Mouse (Mus musculus): ENCODE measurements at regions not wholly inside any gene's neighbourhood (a gene's known extent, or its start where the extent isn't known, plus 50 kb on each side); places are given as distances from the start of the nearest gene placed in this dataset.
A peak's percentile ranks its signal among the peaks of the same experiment; 100 is the strongest.

DNA sequence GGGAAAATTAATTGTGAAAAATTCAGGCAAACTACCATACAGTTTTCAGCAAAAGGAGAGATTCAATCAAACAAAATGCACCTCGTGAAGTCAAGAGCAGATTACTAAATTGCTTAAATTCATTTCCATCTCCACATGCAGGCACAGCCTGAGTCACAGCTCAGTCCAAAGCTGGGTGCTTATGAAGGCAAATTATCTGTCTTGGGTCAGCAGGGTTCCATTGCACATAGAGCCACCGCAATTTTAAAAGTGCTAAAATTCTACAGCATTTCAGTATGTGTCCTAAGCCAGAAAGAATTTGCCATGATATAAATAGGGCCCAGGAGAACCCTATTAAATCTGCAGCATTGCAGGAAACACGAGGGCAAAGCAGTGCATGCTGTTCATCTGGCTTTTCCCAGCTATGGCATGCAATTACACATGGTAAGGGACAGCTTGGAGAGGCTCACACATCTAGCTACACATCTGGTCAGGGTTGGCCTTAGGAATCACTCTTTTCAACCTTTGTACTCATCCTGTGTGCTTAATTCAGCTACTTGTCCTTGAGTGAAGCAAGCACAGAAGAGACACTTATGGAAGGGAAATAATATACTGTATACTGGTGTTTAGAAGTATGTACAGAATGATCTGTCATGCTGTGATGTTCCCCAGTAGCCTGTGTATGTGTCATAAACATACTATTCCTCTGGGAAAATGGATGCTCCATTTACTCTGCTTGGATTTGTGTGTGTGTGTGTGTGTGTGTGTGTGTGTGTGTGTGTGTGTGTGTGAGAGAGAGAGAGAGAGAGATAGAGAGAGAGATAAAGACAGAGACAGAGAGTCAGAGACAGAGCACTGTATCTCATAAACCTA is 271.0 kb upstream of the Myo3a start:
- WGBS = 62% methylated on average over 3 of the region's 3 CpGs
- ATAC-seq (ENCODE audit: insufficient number of reproducible peaks, low FRiP score, low TSS enrichment, low read depth) = no peak
- H3K27me3 ChIP-seq = no peaks in the 10 kb centered on the region

DNA sequence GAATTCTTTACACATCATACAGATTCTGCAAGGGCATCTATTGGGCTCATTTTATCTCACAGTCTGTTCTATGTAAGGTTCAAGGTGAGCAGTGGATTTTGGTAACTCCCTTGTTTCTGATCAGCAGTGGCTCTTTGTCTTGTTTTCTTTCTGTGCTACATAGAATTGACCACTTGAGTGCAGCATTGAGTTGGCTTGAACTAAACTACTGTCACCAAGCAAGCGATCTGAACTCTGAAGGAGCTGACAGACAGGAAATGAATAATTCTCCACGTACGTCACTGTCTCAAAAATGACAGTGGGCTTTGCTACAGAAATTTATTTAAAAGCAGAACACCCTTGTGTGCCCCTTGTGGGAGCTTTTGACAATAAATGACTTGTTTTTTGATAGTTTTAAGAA is 268.9 kb upstream of the Myo3a start:
- Histone ChIP-seq H3K4me2 (replicated peaks) (peak overlapping the region; percentile 19; the same call in 1 of the 2 replicates), H3K4me3 (replicated peaks) (0 out of 2 replicates have a peak overlapping the region, but pooled peaks have one; percentile 17), H3K27me3 (no peaks in the 10 kb centered on the region), H3K4me1 (no peaks in the 10 kb centered on the region), H3K27ac (replicated peaks) (no peak overlapping the region), H3K36me3 (no peaks in the 10 kb centered on the region), H3K9ac (no peak overlapping the region), H3K9me3 (replicated peaks) (no peaks in the 10 kb centered on the region)
- 0% methylated on average over 3 of the region's 3 CpGs for WGBS
- ATAC-seq (ENCODE audit: insufficient number of reproducible peaks, low FRiP score, low TSS enrichment, low read depth) = no peak

More for the DNA sequence above, 271.0 kb upstream of the Myo3a start:
- H3K27ac ChIP-seq (replicated peaks) = no peak overlapping the region
- no peaks in the 10 kb centered on the region for H3K36me3 ChIP-seq
- H3K9ac ChIP-seq = no peak overlapping the region
- no peak overlapping the region for H3K4me3 ChIP-seq (replicated peaks)
- no peaks in the 10 kb centered on the region for H3K9me3 ChIP-seq (replicated peaks)
- H3K4me1 ChIP-seq = no peaks in the 10 kb centered on the region
- H3K4me2 ChIP-seq (replicated peaks) = no peak overlapping the region

- no peak for ATAC-seq (ENCODE audit: insufficient number of reproducible peaks, low FRiP score, low TSS enrichment, low read depth)
- 53% methylated on average over 3 of the region's 3 CpGs for WGBS
Observed at GRCm38 (mm10) chr2:21958802-21959201, 268.5 kb upstream of the Myo3a start.

DNA sequence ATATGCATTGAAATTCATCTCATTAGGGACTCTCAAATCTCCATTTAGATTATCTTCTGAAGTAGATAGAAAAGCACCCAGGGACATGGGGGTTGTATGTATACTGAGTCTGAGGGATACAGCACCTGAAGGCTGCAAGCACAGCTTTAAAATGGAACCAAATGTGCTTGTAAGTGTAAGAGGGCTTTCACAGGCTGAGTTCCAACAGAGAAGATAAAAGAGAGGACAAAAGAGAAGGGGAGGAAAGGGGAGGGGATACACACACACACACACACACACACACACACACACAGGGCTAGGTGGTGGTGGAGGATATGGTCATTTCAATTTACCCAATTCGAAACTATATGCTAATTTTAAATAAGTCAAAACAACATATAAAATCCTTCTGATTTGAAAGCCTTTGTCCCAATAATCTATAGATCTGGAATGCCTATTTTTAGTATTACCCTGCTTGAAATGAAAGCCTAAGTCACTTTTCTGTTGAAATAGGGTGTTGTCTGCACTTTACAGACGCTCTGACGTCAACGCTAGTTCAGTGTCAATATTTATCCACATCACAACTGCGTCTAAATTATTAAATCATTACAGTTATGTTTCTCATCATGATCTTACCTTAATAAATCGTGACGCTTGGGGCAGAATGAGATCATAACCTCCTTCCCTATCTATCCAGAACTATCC is 263.8 kb upstream of the Myo3a start:
- Histone ChIP-seq H3K9me3 (replicated peaks) (no peaks in the 10 kb centered on the region), H3K4me2 (replicated peaks) (no peak overlapping the region), H3K9ac (no peak overlapping the region), H3K4me1 (peaks cover 5% of the 10 kb centered on the region), H3K27ac (replicated peaks) (no peak overlapping the region), H3K36me3 (no peaks in the 10 kb centered on the region), H3K4me3 (replicated peaks) (no peak overlapping the region), H3K27me3 (no peaks in the 10 kb centered on the region)
- 11% methylated on average over 7 of the region's 7 CpGs for WGBS
- no peak for ATAC-seq (ENCODE audit: insufficient number of reproducible peaks, low FRiP score, low TSS enrichment, low read depth)

More at GRCm38 (mm10) chr2:21958802-21959201, 268.5 kb upstream of the Myo3a start:
- Histone ChIP-seq H3K9ac (no peak overlapping the region), H3K4me3 (replicated peaks) (0 out of 2 replicates have a peak overlapping the region, but pooled peaks have one; percentile 17), H3K4me1 (peaks cover 2% of the 10 kb centered on the region), H3K36me3 (no peaks in the 10 kb centered on the region), H3K27me3 (no peaks in the 10 kb centered on the region), H3K4me2 (replicated peaks) (peak overlapping the region; percentile 19; the same call in 1 of the 2 replicates), H3K9me3 (replicated peaks) (no peaks in the 10 kb centered on the region), H3K27ac (replicated peaks) (no peak overlapping the region)

DNA sequence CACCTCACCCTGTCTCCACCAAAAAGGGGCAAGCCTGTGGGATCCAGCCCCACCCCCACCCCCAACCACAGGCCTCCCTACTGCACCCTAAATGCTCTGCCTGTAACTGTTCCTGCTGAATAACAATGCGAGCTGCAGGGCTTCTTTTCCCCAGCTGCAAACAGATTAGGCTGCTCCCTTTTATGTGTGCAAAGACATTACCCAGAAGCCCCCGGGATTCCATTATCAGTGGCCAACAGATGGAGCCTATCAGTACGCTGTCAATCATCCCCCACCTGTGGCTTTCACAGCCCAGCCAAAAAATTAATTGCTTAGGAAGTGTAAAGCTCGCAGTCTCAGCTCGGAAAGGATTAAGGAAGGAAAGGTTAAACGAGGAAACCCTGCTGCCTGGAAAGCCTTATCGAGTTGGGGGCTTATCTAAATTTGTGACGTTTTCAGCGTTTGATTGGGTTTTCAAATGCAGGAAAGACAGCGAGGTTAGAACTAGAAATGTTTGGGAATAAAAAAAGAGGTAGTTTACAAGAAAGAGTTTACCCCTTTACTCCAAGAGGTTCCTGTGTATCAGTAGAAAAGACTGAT is 263.2 kb upstream of the Myo3a start:
- no peak overlapping the region for H3K9ac ChIP-seq
- no peaks in the 10 kb centered on the region for H3K36me3 ChIP-seq
- no peaks in the 10 kb centered on the region for H3K27me3 ChIP-seq
- WGBS = under 1% methylated on average over 10 of the region's 10 CpGs
- H3K9me3 ChIP-seq (replicated peaks) = no peaks in the 10 kb centered on the region
- H3K4me3 ChIP-seq (replicated peaks) = no peak overlapping the region
- no peak overlapping the region for H3K4me2 ChIP-seq (replicated peaks)
- peaks cover 5% of the 10 kb centered on the region for H3K4me1 ChIP-seq
- ATAC-seq (ENCODE audit: insufficient number of reproducible peaks, low FRiP score, low TSS enrichment, low read depth) = no peak
- no peak overlapping the region for H3K27ac ChIP-seq (replicated peaks)

- Histone ChIP-seq H3K4me2 (replicated peaks) (no peak overlapping the region), H3K27ac (replicated peaks) (no peak overlapping the region), H3K4me3 (replicated peaks) (no peak overlapping the region), H3K36me3 (no peaks in the 10 kb centered on the region), H3K4me1 (no peaks in the 10 kb centered on the region), H3K9ac (no peak overlapping the region), H3K27me3 (no peaks in the 10 kb centered on the region), H3K9me3 (replicated peaks) (no peaks in the 10 kb centered on the region)
- WGBS = 61% methylated on average over 1 of the region's 1 CpGs
- ATAC-seq (ENCODE audit: insufficient number of reproducible peaks, low FRiP score, low TSS enrichment, low read depth) = no peak
Observed at GRCm38 (mm10) chr2:21970774-21971406, 256.4 kb upstream of the Myo3a start.

- Histone ChIP-seq H3K27ac (replicated peaks) (no peak overlapping the region), H3K27me3 (no peaks in the 10 kb centered on the region), H3K9me3 (replicated peaks) (no peaks in the 10 kb centered on the region), H3K4me2 (replicated peaks) (no peak overlapping the region), H3K36me3 (no peaks in the 10 kb centered on the region), H3K9ac (no peak overlapping the region), H3K4me3 (replicated peaks) (no peak overlapping the region), H3K4me1 (no peaks in the 10 kb centered on the region)
- WGBS = 76% methylated on average over 3 of the region's 3 CpGs
- no peak for ATAC-seq (ENCODE audit: insufficient number of reproducible peaks, low FRiP score, low TSS enrichment, low read depth)
Observed at GRCm38 (mm10) chr2:21974599-21974998, 252.7 kb upstream of the Myo3a start.

GRCm38 (mm10) chr2:21975547-21975946 is 251.8 kb upstream of the Myo3a start:
- H3K4me3 ChIP-seq (replicated peaks) = no peak overlapping the region
- H3K9ac ChIP-seq = no peak overlapping the region
- no peak overlapping the region for H3K4me2 ChIP-seq (replicated peaks)
- H3K9me3 ChIP-seq (replicated peaks) = no peaks in the 10 kb centered on the region
- H3K36me3 ChIP-seq = no peaks in the 10 kb centered on the region
- no peak for ATAC-seq (ENCODE audit: insufficient number of reproducible peaks, low FRiP score, low TSS enrichment, low read depth)
- no peaks in the 10 kb centered on the region for H3K4me1 ChIP-seq
- no peaks in the 10 kb centered on the region for H3K27me3 ChIP-seq
- no peak overlapping the region for H3K27ac ChIP-seq (replicated peaks)
- 22% methylated on average over 1 of the region's 1 CpGs for WGBS

GRCm38 (mm10) chr2:21976337-21976736 is 251.0 kb upstream of the Myo3a start:
- no peaks in the 10 kb centered on the region for H3K4me1 ChIP-seq
- H3K36me3 ChIP-seq = no peaks in the 10 kb centered on the region
- no peak overlapping the region for H3K4me2 ChIP-seq (replicated peaks)
- no peaks in the 10 kb centered on the region for H3K27me3 ChIP-seq
- ATAC-seq (ENCODE audit: insufficient number of reproducible peaks, low FRiP score, low TSS enrichment, low read depth) = no peak
- no peaks in the 10 kb centered on the region for H3K9me3 ChIP-seq (replicated peaks)
- no peak overlapping the region for H3K4me3 ChIP-seq (replicated peaks)
- no peak overlapping the region for H3K9ac ChIP-seq
- no peak overlapping the region for H3K27ac ChIP-seq (replicated peaks)

- no peaks in the 10 kb centered on the region for H3K4me1 ChIP-seq
Observed at GRCm38 (mm10) chr2:21976831-21977230, 250.5 kb upstream of the Myo3a start.

GRCm38 (mm10) chr2:21980177-21980576 is 247.1 kb upstream of the Myo3a start:
- no peaks in the 10 kb centered on the region for H3K4me1 ChIP-seq
- H3K36me3 ChIP-seq = no peaks in the 10 kb centered on the region
- H3K4me2 ChIP-seq (replicated peaks) = no peak overlapping the region
- H3K4me3 ChIP-seq (replicated peaks) = no peak overlapping the region
- ATAC-seq (ENCODE audit: insufficient number of reproducible peaks, low FRiP score, low TSS enrichment, low read depth) = no peak
- H3K9me3 ChIP-seq (replicated peaks) = no peaks in the 10 kb centered on the region
- no peak overlapping the region for H3K27ac ChIP-seq (replicated peaks)
- no peak overlapping the region for H3K9ac ChIP-seq
- no peaks in the 10 kb centered on the region for H3K27me3 ChIP-seq
- WGBS = 58% methylated on average over 9 of the region's 9 CpGs

More at GRCm38 (mm10) chr2:21976831-21977230, 250.5 kb upstream of the Myo3a start:
- Histone ChIP-seq H3K9ac (no peak overlapping the region), H3K27ac (replicated peaks) (no peak overlapping the region), H3K36me3 (no peaks in the 10 kb centered on the region), H3K9me3 (replicated peaks) (no peaks in the 10 kb centered on the region), H3K4me3 (replicated peaks) (no peak overlapping the region), H3K27me3 (no peaks in the 10 kb centered on the region), H3K4me2 (replicated peaks) (no peak overlapping the region)
- ATAC-seq (ENCODE audit: insufficient number of reproducible peaks, low FRiP score, low TSS enrichment, low read depth) = no peak
- WGBS = 71% methylated on average over 2 of the region's 2 CpGs
